Mouse (Mus musculus) forebrain, embryonic 15.5 days (tissue): ENCODE measurements around the gene Lrrc8c. TPM values are rescaled to one million over a fixed set of nuclear protein-coding genes. Genes with fewer than 3 reads are reported as not detected.

Experiments
- ATAC-seq: fragments of 200-750 bp; cut with Nextera tagmentation; replicated peaks from 2 replicates; pipeline ENCODE4 v1.8.0; 2017; ENCODE audit warnings: mild to moderate bottlenecking, moderate TSS enrichment, moderate library complexity
- H3K27ac ChIP-seq: fragments of 300-500 bp; sonication (generic); replicated peaks from 2 replicates; pipeline ENCODE4 v1.5.1; 2015; ENCODE audit warnings: mild to moderate bottlenecking, inconsistent platforms
- H3K27me3 ChIP-seq: fragments of 300-500 bp; sonication (generic); 2 replicates; pipeline ENCODE4 v1.6.1; 2015; ENCODE audit warnings: inconsistent platforms
- H3K36me3 ChIP-seq: fragments of 300-500 bp; sonication (generic); 2 replicates; pipeline ENCODE4 v1.6.1; 2015; ENCODE audit warnings: mild to moderate bottlenecking, inconsistent platforms
- H3K4me1 ChIP-seq: fragments of 300-500 bp; sonication (generic); 2 replicates; pipeline ENCODE4 v1.6.1; 2015; ENCODE audit warnings: inconsistent platforms
- H3K4me2 ChIP-seq: fragments of 300-500 bp; sonication (generic); replicated peaks from 2 replicates; pipeline ENCODE4 v1.6.1; 2015; ENCODE audit warnings: mild to moderate bottlenecking, inconsistent platforms
- H3K4me3 ChIP-seq: fragments of 300-500 bp; sonication (generic); 2 replicates; pipeline ENCODE4 v1.5.1; 2015; ENCODE audit warnings: mild to moderate bottlenecking, inconsistent platforms
- H3K9ac ChIP-seq: fragments of 300-500 bp; sonication (generic); replicated peaks from 2 replicates; pipeline ENCODE4 v1.6.1; 2015; ENCODE audit warnings: mild to moderate bottlenecking, inconsistent platforms
- H3K9me3 ChIP-seq: fragments of 300-500 bp; sonication (generic); 2 replicates; pipeline ENCODE4 v1.6.1; 2016; ENCODE audit warnings: inconsistent platforms
- WGBS: fragments of 180-500 bp; shearing (Covaris S2); methylation state at CpG from one replicate; pipeline ENCODE4 v1.1.7; 2015; ENCODE audit warnings: mixed read lengths; 5-methylcytosine and 5-hydroxymethylcytosine counted together
- polyA plus RNA-seq: library from polyadenylated mRNA; unstranded; fragments of >200 nt; fragmentation: Nextera tagmentation; extraction: Ambion mirVana; gene quantifications from 2 replicates; pipeline ENCODE4 v1.2.1, GENCODE M21; 2015

Lrrc8c gene
- polyA plus RNA-seq, 1 experiment from 2014 or later = 11.4 TPM

DNA sequence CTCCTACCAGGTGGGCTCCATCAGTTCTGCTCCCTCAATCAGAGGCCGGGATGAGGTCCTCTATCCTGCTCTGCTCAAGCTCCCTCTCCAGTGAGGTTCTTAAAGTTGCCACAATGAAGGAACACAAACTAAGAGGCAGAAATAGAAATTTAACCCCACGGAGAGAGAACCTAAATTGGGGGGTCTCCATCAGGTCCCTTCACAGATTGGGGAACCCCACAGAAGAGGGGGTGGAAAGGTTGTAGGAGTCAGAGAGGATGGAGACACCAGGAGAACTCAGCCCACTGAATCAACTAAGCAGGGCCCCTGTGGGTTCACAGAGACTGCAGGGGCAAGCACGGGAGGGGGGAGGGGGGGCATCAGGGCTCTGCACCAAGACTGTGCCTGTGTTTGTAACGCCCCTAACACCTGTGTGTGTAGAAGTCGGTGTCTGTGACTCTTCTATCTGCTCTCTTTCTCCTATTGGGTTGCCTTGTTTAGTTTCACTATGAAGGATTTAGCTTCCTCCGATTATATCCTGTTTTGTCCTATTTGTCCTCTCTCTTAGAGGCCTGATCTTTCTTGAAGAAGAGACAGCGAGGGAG, 96.8 kb downstream of the Lrrc8c start:
- Histone ChIP-seq H3K9ac (no peak overlapping the region), H3K27me3 (no peaks in the 10 kb centered on the region), H3K4me2 (no peak overlapping the region), H3K9me3 (no peaks in the 10 kb centered on the region), H3K4me1 (no peaks in the 10 kb centered on the region), H3K27ac (no peak overlapping the region), H3K4me3 (no peak overlapping the region), H3K36me3 (no peaks in the 10 kb centered on the region)
- WGBS = 73% methylated on average over 7 of the region's 7 CpGs
- ATAC-seq = no peak

DNA sequence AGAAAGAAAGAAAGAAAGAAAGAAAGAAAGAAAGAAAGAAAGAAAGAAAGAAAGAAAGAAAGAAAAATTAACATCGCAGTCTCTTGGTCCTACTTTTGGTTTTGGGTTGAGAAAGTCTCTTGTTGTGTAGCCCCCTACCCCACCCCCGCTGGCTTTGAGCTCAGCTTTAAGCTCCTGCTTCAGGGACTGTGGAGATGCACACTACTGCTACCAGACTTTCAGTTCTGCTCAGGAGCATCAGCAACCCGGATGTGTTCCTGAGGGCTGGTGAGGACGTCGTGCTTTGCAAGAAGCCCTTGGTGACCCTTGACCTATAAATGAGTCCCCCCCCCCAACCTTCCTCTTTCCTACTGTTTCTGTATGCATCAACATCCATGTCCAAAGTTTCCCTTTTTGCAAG, 97.3 kb downstream of the Lrrc8c start:
- ATAC-seq = no peak
- no peaks in the 10 kb centered on the region for H3K27me3 ChIP-seq

DNA sequence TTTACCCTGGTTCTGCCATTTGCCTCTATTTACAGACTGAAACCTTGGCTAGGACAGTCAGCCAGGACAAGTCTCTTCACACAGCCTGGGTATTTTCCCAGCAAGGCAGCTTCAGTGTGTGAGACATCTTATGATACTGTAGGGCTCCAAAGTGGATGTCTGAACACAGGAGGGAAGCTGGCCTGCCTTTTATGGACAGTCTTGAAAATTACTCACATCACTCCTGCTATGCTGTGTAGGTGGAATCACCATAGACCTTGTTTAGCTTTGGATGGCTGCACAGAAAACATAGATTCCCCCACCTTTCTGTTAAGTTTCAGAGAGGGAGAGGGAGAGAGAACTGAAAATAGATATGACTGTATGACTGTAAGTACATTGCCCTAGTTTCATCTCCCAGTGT, 99.3 kb downstream of the Lrrc8c start:
- no peak overlapping the region for H3K27ac ChIP-seq
- H3K4me1 ChIP-seq = no peaks in the 10 kb centered on the region
- ATAC-seq = no peak
- H3K9me3 ChIP-seq = no peaks in the 10 kb centered on the region
- H3K4me2 ChIP-seq = no peak overlapping the region
- no peak overlapping the region for H3K4me3 ChIP-seq
- H3K9ac ChIP-seq = no peak overlapping the region
- no peaks in the 10 kb centered on the region for H3K36me3 ChIP-seq
- H3K27me3 ChIP-seq = no peaks in the 10 kb centered on the region

More for the DNA sequence above, 97.3 kb downstream of the Lrrc8c start:
- H3K4me3 ChIP-seq = no peak overlapping the region
- no peaks in the 10 kb centered on the region for H3K36me3 ChIP-seq
- WGBS = 83% methylated on average over 5 of the region's 5 CpGs
- no peak overlapping the region for H3K27ac ChIP-seq
- no peaks in the 10 kb centered on the region for H3K9me3 ChIP-seq
- H3K9ac ChIP-seq = no peak overlapping the region
- H3K4me2 ChIP-seq = no peak overlapping the region
- H3K4me1 ChIP-seq = no peaks in the 10 kb centered on the region

DNA sequence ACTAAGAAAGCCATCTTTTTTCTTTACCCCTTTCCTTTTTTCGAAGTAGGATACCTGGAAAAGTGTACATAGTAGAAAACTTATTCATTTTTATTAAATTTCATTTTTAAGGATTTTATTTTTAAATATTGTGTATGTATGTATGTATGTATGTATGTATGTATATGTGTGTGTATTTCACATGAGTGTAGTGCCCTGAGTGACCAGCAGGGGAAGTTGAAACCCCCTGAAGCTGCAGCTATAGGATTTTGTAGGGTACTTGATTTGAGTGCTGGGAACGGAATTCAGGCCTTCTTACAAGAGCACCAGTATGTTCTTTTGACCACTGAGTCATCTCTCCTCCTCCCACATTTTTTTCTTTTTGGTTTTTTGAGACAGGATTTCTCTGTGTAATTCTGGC, 100.5 kb downstream of the Lrrc8c start:
- WGBS = 89% methylated on average over 2 of the region's 2 CpGs
- Histone ChIP-seq H3K4me2 (no peak overlapping the region), H3K4me1 (no peaks in the 10 kb centered on the region), H3K27ac (no peak overlapping the region), H3K9me3 (no peaks in the 10 kb centered on the region), H3K36me3 (no peaks in the 10 kb centered on the region), H3K4me3 (no peak overlapping the region), H3K27me3 (no peaks in the 10 kb centered on the region), H3K9ac (no peak overlapping the region)
- ATAC-seq = no peak

DNA sequence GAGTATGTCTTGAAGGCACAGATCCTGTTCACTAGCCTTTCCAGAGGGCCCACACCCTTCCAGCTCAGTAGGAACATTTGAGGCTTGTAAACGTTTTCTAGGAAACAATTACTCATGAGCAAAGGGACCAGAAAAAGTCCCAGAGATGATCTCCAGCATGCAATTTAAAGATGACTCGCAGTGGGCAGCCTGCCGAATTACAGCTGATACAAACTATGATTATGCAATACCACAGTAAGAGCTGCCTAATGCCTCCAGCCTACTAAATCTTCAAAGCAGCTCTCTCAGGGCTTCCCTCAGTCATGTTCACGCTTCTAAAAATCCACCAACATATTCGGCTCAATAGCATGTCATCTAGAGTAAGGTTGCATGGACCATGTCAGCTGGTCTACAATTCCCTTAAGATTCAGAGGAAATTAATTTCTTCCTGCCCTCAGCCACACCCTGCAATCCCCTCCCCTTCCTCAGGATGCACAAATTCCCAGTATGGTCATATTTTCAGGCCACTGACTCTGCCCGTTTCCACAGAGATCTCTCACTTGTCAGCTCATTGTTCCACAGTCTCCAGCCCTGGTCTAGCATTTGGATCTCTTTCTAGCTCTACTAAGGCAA, 101.4 kb downstream of the Lrrc8c start:
- no peak overlapping the region for H3K4me3 ChIP-seq
- no peak overlapping the region for H3K27ac ChIP-seq
- no peaks in the 10 kb centered on the region for H3K4me1 ChIP-seq
- no peak overlapping the region for H3K9ac ChIP-seq
- H3K36me3 ChIP-seq = no peaks in the 10 kb centered on the region
- no peak overlapping the region for H3K4me2 ChIP-seq
- WGBS = 88% methylated on average over 6 of the region's 6 CpGs
- ATAC-seq = no peak
- no peaks in the 10 kb centered on the region for H3K9me3 ChIP-seq
- H3K27me3 ChIP-seq = no peaks in the 10 kb centered on the region

DNA sequence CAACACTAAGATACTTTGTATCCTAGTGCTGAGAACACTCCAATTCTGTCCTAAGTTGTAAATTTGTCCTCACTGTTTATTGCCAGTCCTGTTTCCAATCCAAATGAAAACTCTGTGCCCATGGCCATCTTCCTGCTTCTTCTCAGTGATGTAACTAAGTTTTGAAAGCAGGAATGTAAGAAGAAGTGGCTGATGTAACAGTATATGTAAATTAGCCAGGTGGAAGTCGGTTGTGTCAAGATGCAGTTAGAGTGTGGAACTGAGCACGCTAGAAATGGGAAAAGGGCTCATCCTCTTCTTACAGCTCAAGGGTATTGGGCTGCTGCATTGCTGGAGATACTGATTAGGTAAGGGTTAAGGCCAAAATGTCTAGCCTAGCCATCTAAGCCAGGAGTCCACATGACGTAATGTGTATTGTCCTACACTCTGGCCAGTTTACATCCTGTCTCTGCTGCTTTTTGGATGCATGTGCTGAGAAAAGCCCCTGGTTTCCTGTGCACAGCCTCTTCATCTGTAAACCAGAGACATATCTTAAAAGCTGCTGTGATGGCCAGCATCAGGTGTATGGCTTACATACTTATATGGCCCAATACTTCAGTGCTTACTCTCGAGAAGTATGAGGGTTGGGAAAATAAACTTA, 104.0 kb downstream of the Lrrc8c start:
- Histone ChIP-seq H3K9ac (no peak overlapping the region), H3K27me3 (no peaks in the 10 kb centered on the region), H3K36me3 (no peaks in the 10 kb centered on the region), H3K4me2 (no peak overlapping the region), H3K4me1 (no peaks in the 10 kb centered on the region), H3K4me3 (no peak overlapping the region), H3K27ac (no peak overlapping the region), H3K9me3 (no peaks in the 10 kb centered on the region)
- no peak for ATAC-seq
- WGBS = 71% methylated on average over 4 of the region's 4 CpGs

DNA sequence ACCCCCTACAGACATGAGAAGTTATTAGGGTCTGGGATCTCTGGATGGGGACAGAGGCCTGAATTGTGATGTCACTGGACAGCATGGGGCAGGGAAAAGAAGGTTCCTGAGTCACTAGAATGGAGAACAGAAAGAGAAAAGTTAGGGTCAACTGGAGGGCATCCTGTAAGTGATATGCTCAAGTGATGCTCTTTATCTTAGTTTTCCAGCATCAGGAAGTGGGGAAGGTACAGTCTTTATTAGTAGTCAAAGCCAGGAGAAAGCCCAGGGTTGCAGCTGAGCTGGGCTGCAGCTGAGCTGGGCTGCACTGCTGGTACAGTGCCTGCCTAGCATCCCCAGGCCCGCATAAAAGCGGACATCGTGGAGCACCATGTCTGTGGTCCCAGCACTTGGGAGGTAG, 105.1 kb downstream of the Lrrc8c start:
- no peaks in the 10 kb centered on the region for H3K9me3 ChIP-seq
- H3K27me3 ChIP-seq = no peaks in the 10 kb centered on the region
- H3K4me1 ChIP-seq = no peaks in the 10 kb centered on the region
- H3K36me3 ChIP-seq = no peaks in the 10 kb centered on the region
- 92% methylated on average over 3 of the region's 3 CpGs for WGBS
- H3K4me3 ChIP-seq = no peak overlapping the region
- no peak overlapping the region for H3K9ac ChIP-seq
- ATAC-seq = no peak
- no peak overlapping the region for H3K27ac ChIP-seq
- no peak overlapping the region for H3K4me2 ChIP-seq

DNA sequence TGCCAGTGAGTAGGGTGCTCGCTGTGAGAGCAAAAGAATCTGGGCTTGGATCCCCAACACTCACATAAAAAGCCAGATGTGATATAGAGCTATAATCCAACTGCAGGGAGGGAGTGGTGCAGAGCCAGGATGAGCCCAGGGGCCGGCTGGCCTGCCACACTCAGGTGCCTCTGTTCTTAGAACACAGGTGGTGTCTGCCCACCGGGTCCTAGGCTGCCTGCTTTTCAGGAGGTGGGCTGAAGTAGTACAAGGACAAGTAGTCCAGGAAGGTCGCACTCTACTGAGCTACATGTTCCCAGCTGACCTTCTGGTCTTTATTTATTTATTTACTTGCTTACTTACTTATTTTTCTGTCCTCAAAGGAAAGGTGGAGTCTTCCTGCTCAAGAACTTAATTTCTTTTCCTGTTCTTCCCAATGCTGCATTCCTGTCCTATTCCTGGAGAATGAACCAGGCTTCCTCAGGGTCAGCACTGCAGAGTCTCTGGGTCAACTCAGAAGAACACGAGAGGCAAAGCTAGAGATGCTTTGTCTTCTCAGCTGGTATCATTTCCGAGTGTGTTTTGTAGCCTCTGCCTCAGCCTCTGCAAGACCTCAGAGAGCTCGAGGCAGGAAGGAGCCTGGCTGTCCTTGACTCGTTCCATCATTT, 106.4 kb downstream of the Lrrc8c start:
- no peak for ATAC-seq
- Histone ChIP-seq H3K36me3 (no peaks in the 10 kb centered on the region), H3K27ac (no peak overlapping the region), H3K9me3 (no peaks in the 10 kb centered on the region), H3K4me3 (no peak overlapping the region), H3K27me3 (no peaks in the 10 kb centered on the region), H3K9ac (no peak overlapping the region), H3K4me2 (no peak overlapping the region), H3K4me1 (no peaks in the 10 kb centered on the region)
- 74% methylated on average over 8 of the region's 8 CpGs for WGBS

DNA sequence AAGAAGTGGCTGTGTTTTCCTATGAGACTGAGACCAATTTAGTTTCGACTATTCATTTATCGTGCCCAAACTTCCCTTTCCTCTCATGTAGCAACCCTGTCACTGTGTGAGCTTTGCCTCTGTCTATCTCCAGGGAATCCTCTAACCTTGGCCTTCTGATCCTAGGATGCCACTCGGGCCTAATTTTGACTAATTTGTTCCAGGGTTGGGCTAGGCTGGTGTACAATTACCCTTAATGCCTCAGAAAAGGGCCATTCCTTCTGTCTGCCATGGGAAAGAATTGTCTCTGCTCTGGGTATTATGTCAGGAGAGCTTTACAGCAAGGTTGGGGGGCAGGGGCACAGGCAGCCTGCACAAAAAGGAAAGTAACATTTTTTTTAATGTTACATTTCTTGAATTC, 107.2 kb downstream of the Lrrc8c start:
- no peak for ATAC-seq
- no peaks in the 10 kb centered on the region for H3K9me3 ChIP-seq
- H3K36me3 ChIP-seq = no peaks in the 10 kb centered on the region
- H3K4me3 ChIP-seq = no peak overlapping the region
- no peak overlapping the region for H3K27ac ChIP-seq
- H3K4me2 ChIP-seq = no peak overlapping the region
- 50% methylated on average over 3 of the region's 3 CpGs for WGBS
- no peak overlapping the region for H3K9ac ChIP-seq
- H3K27me3 ChIP-seq = no peaks in the 10 kb centered on the region
- H3K4me1 ChIP-seq = no peaks in the 10 kb centered on the region

DNA sequence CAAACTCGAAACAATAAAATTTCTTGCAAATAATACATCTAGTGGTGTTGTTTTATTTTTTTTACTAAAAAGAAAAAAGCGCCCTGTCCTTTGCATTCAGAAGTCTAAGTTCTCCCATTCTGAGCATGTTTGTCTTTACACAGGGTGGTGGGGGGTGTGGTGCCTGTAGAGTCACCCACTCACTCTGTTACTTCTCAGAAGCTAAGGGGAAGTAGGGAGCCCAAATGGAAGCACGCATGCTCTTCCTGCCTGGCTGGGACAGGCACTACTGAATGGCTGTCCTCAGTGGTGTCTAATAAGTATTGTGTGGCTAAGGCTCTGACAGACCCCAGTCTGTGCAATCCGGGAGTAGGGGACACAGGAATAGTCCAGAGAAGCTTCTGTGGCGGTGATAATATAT, 107.9 kb downstream of the Lrrc8c start:
- no peak for ATAC-seq
- Histone ChIP-seq H3K9me3 (no peaks in the 10 kb centered on the region), H3K9ac (no peak overlapping the region), H3K4me3 (no peak overlapping the region), H3K27me3 (no peaks in the 10 kb centered on the region), H3K36me3 (no peaks in the 10 kb centered on the region), H3K4me1 (no peaks in the 10 kb centered on the region), H3K27ac (no peak overlapping the region), H3K4me2 (no peak overlapping the region)
- 93% methylated on average over 5 of the region's 5 CpGs for WGBS

DNA sequence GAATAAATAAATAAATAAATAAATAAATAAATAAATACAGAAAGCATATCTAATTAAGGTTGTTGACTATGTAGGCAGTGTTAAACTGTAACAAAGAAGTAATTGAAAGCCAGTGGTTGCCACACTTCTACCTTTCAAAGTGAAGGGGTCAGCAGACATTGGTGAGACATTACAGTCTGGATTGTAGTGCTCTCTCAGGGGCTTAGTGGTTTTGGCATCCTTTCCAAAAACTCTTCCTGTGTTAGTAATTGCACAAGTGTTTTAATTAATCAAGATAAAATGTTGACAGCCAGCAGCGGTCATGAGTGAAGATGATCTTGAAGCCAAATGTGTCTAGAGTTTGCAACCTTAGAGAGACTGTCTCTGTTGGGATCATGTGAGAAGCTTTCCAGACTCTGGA, 110.8 kb downstream of the Lrrc8c start:
- no peak for ATAC-seq
- Histone ChIP-seq H3K27ac (no peak overlapping the region), H3K9ac (no peak overlapping the region)

DNA sequence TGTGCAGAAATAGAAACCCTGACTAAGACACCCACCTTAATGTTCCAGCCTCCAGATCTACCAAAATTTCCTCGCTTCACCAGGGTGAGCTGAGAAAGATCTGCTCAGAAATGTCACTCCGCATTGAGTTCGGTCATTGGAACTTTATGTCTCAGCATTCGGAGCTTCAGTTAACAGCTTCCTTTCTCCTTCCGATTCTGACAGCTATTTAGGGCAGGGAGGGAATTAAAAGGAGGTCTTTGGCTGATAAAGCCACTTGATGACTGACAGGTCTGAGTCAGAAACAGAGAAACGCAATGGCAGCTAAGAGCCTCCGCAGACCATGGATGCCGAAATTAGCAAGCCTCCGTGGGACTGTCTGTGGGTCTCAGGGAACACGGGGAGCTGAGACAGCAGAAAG, 112.9 kb downstream of the Lrrc8c start:
- H3K4me1 ChIP-seq = no peaks in the 10 kb centered on the region
- no peak overlapping the region for H3K27ac ChIP-seq
- no peak overlapping the region for H3K9ac ChIP-seq
- no peaks in the 10 kb centered on the region for H3K27me3 ChIP-seq
- no peak overlapping the region for H3K4me3 ChIP-seq
- H3K36me3 ChIP-seq = no peaks in the 10 kb centered on the region
- 87% methylated on average over 10 of the region's 10 CpGs for WGBS
- no peak overlapping the region for H3K4me2 ChIP-seq
- no peaks in the 10 kb centered on the region for H3K9me3 ChIP-seq
- no peak for ATAC-seq

More for the DNA sequence above, 110.8 kb downstream of the Lrrc8c start:
- no peak overlapping the region for H3K4me2 ChIP-seq
- no peaks in the 10 kb centered on the region for H3K9me3 ChIP-seq
- no peaks in the 10 kb centered on the region for H3K27me3 ChIP-seq
- 92% methylated on average over 1 of the region's 1 CpGs for WGBS
- no peaks in the 10 kb centered on the region for H3K36me3 ChIP-seq
- H3K4me3 ChIP-seq = no peak overlapping the region
- no peaks in the 10 kb centered on the region for H3K4me1 ChIP-seq
